Mouse (Mus musculus) heart, adult 2 months (tissue): ENCODE measurements at regions not wholly inside any gene's neighbourhood (a gene's known extent, or its start where the extent isn't known, plus 50 kb on each side); places are given as distances from the start of the nearest gene placed in this dataset.

Experiments
- CTCF ChIP-seq: fragments of 200-600 bp; IDR thresholded peaks from 2 replicates; pipeline ENCODE4 v1.8.1; 2022; ENCODE audit warnings: antibody characterized with exemption, mild to moderate bottlenecking, moderate library complexity
- EP300 ChIP-seq: fragments of 200-500 bp; IDR thresholded peaks from 2 replicates; pipeline ENCODE4 v1.6.1; 2011; ENCODE audit warnings: low read depth, low read length, control low read depth; ENCODE audit not compliant: insufficient read depth
- POLR2A ChIP-seq: fragments of 200-500 bp; IDR thresholded peaks from 2 replicates; pipeline ENCODE4 v1.6.1; 2011; ENCODE audit warnings: mild to moderate bottlenecking, low read depth, low read length, control low read depth; ENCODE audit not compliant: insufficient read depth

- TF ChIP-seq POLR2A (no peak), CTCF (no peak), EP300 (no peak)
These were observed 153.0 kb upstream of the Med13l start for GRCm38 (mm10) chr5:118407451-118407850.
